Mouse (Mus musculus) embryo, embryonic 9.5 days (tissue): Measurements from ENCODE around the gene Gm13539.

Source experiments
- DNase-seq: peaks from one replicate; pipeline ENCODE4 v3.0.0-alpha.2; 2017; ENCODE audit errors: extremely low spot score

Gm13539 gene

DNA sequence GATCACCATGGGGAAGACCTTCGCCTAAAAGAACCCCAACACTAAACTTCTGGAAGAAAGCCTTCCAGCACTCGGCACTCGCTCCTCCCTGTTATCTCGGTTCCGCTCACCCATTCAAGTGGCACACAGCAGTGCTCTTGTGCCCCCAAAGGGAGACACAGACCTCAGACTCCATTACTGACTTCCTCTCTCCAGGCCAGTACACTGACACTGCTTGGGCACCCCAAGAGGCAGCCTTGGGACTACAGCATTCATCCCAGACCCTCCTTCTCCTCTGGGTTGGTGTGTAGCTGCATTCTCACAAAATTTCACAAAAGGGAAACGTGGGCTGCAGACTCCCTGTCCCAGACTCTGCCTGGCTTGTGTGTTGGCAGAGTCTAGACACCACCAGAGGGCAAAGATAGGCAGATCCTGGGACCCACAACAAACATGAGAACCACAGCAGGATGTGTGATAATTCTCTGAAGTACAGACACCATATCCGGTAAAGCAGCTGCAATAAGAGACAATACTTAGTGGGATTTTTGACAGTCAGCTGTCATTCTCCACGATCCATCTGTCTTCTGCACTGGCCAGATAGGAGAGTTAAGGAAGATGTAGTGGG is 46.4 kb downstream of the Gm13539 start:
- no peak for DNase-seq

DNA sequence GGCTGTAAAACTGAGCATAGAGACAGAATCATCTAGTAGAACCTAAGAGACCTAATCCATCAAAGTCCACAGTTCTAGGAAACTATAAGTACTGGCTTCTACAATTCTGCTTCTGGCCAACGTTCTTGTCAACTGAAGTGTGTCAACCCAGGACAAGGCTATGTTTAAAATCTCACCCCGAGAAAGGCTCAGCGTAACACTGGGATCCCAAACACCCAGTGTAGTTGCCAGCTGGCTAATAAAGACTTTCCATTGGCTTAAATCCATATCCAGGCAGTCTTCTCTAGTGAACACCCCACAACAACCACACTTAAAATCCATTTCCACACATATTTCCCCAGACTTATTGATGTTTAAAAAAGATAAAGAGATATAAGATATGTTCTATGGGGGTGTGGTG is 48.7 kb downstream of the Gm13539 start:
- no peak for DNase-seq

DNA sequence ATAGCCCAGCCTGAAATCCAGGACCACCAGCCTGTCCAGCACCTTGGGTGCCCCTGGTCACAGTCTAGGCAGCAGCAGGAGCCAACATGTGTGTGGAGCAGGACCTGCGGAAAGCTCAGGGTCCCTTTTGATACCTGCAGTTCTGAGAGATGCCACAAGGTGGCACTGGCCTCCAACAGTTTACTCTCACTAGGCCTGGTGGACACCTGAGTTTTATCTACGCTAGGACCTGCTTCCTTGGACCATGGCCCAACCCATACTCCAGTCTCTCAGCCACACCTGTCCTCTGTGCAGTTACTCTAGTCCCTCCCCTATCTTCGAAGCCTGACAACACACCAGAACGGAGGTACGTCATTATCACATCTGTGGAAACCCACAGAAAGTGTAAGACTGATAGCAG is 54.2 kb downstream of the Gm13539 start:
- DNase-seq: peak; percentile 65
